Mouse (Mus musculus) cerebellum, adult 9-10 months (tissue): ENCODE measurements at regions not wholly inside any gene's neighbourhood (a gene's known extent, or its start where the extent isn't known, plus 50 kb on each side); places are given as distances from the start of the nearest gene placed in this dataset.

Source experiments
- DNase-seq: peaks from one replicate; pipeline ENCODE4 v3.0.0; 2022

DNA sequence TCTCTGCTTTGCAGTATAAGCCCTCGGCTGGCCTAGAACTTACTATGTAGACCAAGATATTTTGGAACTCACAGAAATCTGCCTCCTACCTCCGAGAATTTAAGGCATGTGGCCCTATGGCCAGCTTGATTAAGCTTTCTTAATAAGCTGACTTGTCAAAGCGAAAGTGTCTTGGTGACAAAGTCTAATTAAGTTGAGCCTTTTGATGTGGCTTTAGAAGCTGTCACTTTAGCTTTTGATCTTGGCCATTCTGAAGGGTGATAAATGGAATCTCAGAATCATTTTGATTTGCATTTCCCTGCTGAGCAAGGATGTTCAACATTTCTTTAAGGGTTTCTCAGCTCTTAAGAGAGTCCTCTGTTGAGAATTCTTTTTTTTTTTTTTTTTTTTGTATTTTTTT is 67.6 kb upstream of the Tdrd3 start:
- no peak for DNase-seq

DNA sequence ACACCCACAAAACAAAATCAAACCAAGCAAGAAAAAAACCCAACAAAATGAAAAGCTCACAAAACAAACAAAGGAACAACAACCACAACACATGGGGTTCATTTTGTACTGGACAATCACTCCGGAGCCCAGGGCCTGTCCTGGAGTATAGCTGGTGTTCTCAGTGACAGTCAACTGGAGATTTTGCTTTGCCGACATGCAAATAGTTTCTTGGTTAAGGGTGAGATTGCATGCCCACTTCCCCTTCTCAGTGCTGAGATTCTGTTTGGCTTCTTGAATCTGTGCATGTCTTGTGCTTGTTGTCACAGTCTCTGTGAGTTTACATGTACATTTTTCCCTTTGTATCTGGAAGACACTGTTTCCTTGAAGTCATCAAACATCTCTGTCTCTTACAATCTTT is 50.6 kb upstream of the Tdrd3 start:
- no peak for DNase-seq
